Mouse (Mus musculus): ENCODE measurements around the gene Gpr89.
A peak's percentile ranks its signal among the peaks of the same experiment; 100 is the strongest.

Gpr89 gene

GRCm38 (mm10) chr3:96904851-96905541 lies at the start of gene Gpr89:
TSS of gene Gpr89 (minus strand) at chr3:96905346.
- DNase-seq: peak; percentile 95

GRCm38 (mm10) chr3:96953489-96954233 lies 48.5 kb upstream of the Gpr89 start:
- DNase-seq: peak; percentile 73

GRCm38 (mm10) chr3:96942706-96943105 lies 37.6 kb upstream of the Gpr89 start:
- no peak for DNase-seq

GRCm38 (mm10) chr3:96938738-96939137 lies 33.6 kb upstream of the Gpr89 start:
- DNase-seq: peak; percentile 93

GRCm38 (mm10) chr3:96937606-96938005 lies 32.5 kb upstream of the Gpr89 start:
- no peak for DNase-seq

- peak; percentile 43 for DNase-seq
Measured at GRCm38 (mm10) chr3:96936241-96936640, 31.1 kb upstream of the Gpr89 start.

- DNase-seq: no peak
Measured at GRCm38 (mm10) chr3:96931261-96931681, 26.1 kb upstream of the Gpr89 start.

- no peak for DNase-seq
Measured at GRCm38 (mm10) chr3:96925920-96926319, 20.8 kb upstream of the Gpr89 start, which contains the start of gene Gja8. TSS of gene Gja8 (minus strand) at chr3:96926020.

GRCm38 (mm10) chr3:96924631-96925030 lies 19.5 kb upstream of the Gpr89 start:
- no peak for DNase-seq

- DNase-seq: no peak
Measured at GRCm38 (mm10) chr3:96920991-96921390, 15.8 kb upstream of the Gpr89 start.

- DNase-seq: no peak
Measured at GRCm38 (mm10) chr3:96905592-96905991, 446 bp upstream of the Gpr89 start.

GRCm38 (mm10) chr3:96904393-96904792 lies 753 bp downstream of the Gpr89 start, which contains the start of gene Gja5:
TSS of gene Gja5 (plus strand) at chr3:96904693.
- no peak for DNase-seq

- no peak for DNase-seq
Measured at GRCm38 (mm10) chr3:96902336-96902999, 2.7 kb downstream of the Gpr89 start.

GRCm38 (mm10) chr3:96883690-96884089 lies 21.5 kb downstream of the Gpr89 start:
- DNase-seq: no peak

- no peak for DNase-seq
Measured at GRCm38 (mm10) chr3:96882061-96882849, 22.9 kb downstream of the Gpr89 start.

GRCm38 (mm10) chr3:96881557-96881956 lies 23.6 kb downstream of the Gpr89 start:
- no peak for DNase-seq

GRCm38 (mm10) chr3:96880385-96880784 lies 24.8 kb downstream of the Gpr89 start:
- DNase-seq: no peak

- DNase-seq: no peak
Measured at GRCm38 (mm10) chr3:96879536-96879935, 25.6 kb downstream of the Gpr89 start.

- no peak for DNase-seq
Measured at GRCm38 (mm10) chr3:96874808-96875571, 30.2 kb downstream of the Gpr89 start.

GRCm38 (mm10) chr3:96872501-96872900 lies 32.6 kb downstream of the Gpr89 start:
- no peak for DNase-seq

GRCm38 (mm10) chr3:96871070-96871469 lies 34.1 kb downstream of the Gpr89 start:
- no peak for DNase-seq

- no peak for DNase-seq
Measured at GRCm38 (mm10) chr3:96870270-96870669, 34.9 kb downstream of the Gpr89 start.
